Mouse (Mus musculus): Measurements from ENCODE around the gene Trcg1.

The Trcg1 gene

GRCm38 (mm10) chr9:57261913-57262794, 25.8 kb downstream of the Trcg1 start, which contains the start of gene 1700017B05Rik:
1700017B05Rik (minus strand) TSS chr9:57262612.
- in situ Hi-C loops (cut with MboI, MseI): loop anchor here (5.0 kb wide), 2 partner anchors 90 to 175 kb away; no protein-coding TSS in a partner anchor

GRCm38 (mm10) chr9:57262795-57263684, 26.7 kb downstream of the Trcg1 start:
- in situ Hi-C loops (cut with MboI, MseI): loop anchor here (5.0 kb wide), 2 partner anchors 89 to 174 kb away; no protein-coding TSS in a partner anchor

DNA sequence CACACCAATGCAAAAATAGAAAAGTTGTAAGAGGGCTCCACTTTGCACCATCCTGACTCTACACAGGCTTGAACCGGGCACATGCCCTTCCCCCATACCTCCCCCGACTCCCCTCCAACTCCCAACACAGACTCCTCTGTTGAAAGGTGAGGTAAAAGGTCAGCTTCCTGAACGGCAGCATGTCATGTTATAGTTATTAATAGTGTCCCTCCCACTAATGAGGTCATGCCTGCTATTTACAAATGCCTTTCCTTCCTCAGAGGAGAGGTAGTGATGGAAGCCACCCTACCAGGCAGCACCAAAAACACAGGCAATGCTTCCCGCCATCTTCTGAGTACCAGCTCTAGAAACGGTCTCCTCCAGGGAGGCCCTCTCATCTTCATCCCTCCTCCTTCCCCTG, 28.8 kb downstream of the Trcg1 start:
- in situ Hi-C loops (cut with MboI, MseI): no loop called here

DNA sequence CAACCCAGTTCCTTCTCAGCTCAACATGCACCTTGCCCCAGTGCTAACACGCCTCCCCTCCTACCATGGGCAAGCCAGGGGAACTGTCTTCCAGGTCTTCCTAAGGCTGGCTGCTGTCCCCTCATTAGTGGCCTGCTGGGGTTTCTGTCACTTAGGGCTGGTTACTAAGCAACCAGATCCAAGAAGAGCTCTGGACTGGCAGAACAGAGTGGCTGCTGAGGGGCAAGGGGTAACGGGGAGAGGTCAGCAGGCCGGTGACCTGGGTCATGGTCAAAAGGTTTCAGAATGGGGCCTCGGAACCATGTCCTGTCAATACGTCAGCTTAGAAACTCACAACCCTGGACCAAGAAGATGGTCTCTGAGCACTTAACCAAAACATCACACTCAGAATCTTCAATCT, 31.1 kb downstream of the Trcg1 start:
- in situ Hi-C loops (cut with MboI, MseI): no loop called here

DNA sequence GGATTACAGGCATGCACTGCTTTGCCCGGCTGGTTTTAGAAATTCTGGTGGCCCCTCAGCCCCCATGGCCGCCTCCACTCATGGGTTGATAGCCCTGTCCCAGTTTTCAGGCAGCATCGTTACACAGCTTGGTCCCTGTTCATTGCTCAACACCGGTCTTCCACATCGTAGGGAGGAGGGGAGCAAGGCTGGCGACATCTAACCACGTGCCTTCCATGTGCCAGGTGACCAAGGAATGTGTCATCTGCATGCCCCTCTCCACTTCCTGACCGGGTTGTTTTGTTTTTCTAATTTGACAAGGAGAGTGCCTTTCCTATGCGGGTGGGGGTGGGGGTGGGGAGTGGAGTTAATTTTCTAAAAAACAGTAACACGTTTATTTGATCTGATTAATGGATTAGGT, 31.7 kb downstream of the Trcg1 start:
- in situ Hi-C loops (cut with MboI, MseI): no loop called here

DNA sequence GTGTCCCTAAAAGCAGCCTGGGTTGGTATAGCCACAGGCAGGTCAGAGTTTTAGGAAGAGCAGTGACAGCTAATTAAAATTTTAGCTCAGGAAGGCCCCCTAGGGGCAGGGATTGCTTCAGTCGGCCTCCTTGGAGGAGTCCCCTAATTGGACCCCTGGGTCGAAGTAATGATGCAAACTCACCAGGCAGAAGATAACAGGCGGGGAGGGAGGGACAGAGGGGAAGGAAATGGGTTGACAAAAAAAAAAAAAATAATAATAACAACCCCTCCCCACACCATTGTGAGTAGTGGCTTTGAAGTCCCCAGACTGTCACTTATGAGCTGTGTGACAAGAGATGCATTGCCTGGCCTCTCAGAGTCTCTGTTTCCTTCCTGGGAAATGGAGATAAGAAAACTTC, 32.2 kb downstream of the Trcg1 start:
- in situ Hi-C loops (cut with MboI, MseI): no loop called here

DNA sequence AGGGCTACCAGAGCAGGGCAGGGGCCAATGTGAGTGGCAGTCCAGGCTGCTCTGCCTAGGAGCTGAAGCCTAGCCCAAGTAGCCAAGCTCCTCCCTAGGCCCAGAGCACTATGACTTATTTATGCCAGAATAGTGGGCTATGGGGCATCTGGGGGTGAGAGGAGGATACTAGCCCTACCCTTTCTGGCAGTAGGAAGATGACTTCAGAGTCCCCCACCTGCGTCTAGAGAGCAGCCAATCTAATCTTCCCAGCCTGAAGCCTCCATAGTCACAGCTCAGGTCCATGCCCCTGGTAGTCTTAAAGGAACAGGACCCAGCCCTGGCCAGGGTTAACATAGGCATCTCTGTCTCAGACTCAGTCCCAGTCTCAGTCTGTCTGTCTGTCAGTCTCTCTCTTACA, 33.0 kb downstream of the Trcg1 start:
- in situ Hi-C loops (cut with MboI, MseI): no loop called here

DNA sequence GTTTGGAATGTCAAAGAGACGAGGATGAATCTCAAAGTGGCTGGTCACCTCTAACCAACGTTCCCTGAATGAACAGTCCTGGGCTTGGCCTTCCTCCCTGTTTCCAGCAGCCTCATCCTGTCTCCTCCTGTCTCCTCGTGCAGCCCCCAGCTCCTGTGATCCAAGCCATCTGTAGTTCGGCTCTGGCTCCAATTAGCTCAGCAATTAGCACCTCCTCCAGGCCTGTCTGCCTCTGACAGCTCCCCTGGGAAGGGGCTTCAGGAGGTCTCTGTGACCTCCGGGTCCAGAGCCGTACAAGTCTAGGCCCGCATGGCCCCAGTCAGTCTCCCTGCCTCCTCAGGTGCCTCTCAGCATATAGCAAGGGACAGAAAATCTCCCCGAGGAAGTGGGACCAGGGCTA, 34.0 kb downstream of the Trcg1 start:
- in situ Hi-C loops (cut with MboI, MseI): no loop called here

GRCm38 (mm10) chr9:57271081-57271480, 34.7 kb downstream of the Trcg1 start:
- in situ Hi-C loops (cut with MboI, MseI): no loop called here

DNA sequence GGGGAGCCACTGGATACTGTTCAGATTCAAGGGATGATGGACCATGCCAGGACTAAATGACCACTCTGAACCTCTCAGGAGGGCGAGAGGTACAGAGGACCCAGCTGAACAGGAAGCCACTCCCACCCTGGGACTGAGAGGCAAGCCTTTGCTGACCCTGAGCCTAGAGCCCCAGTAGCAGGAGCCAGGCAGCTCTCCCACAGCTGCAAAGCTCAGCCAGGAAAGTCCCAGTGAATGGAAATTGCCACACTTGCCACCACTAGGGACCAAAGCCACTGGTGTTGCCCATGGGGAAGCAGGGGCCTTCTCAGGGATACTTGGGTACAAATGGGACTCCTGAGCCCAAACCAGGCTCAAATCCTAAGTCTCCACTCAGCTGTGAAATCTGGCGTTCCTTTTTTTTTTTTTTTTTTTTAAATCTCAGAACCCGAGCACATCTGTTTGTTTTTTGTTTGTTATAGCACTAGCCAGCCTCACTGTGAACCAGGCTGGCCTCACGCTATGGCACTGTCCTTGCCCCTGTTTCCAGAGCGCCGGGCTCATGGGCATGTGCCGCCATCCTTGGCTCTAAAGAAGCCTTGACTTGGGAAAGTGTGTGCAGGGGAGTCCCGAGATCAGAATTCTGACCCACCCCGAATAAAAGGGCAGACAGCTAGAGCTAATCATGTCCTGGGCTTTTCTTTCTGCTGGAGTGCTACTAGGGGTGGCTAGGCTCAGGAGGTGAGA, 35.6 kb downstream of the Trcg1 start:
- in situ Hi-C loops (cut with MboI, MseI): no loop called here

DNA sequence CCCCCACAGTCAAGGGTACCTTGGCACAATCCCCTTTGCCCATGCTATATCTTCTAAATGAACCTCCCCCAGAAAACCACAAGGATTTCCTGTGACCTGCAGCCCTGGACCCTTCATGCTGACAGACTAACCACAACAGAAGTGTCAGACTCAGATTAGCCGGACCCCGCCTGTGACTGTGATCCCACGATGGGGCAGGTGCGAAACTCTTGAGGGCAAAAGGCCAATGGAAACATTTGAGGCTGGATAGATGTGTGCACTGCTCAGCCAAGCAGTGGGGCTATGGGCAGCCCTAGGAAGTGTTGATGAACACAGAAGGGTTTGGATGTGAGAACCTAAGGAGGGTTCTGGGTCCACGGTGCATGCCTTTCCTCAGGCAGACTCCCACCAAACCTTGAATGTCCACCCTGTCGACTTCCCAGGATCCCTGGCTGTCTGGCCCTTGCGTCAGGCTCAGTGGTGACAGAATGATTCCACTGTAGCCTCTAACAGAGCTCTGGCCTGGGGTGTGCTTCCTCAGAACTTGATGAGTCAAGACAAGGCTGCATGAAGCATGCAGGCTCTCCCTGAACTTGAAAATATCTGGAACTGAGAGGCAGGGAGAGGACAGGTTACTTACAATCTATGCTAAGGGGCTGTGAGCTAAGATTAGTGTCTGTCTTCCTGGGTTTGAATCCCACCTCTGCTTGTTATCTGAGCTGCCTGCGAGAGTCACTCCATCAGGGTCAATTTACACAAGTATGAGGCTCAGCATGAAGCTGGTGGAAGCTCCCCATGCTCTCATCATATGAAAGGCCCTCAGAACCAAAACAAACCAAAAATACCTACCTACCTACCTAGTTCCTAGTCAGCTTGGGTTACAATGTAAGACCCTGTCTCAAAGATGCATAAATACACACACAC, 36.8 kb downstream of the Trcg1 start:
- in situ Hi-C loops (cut with MboI, MseI): no loop called here

DNA sequence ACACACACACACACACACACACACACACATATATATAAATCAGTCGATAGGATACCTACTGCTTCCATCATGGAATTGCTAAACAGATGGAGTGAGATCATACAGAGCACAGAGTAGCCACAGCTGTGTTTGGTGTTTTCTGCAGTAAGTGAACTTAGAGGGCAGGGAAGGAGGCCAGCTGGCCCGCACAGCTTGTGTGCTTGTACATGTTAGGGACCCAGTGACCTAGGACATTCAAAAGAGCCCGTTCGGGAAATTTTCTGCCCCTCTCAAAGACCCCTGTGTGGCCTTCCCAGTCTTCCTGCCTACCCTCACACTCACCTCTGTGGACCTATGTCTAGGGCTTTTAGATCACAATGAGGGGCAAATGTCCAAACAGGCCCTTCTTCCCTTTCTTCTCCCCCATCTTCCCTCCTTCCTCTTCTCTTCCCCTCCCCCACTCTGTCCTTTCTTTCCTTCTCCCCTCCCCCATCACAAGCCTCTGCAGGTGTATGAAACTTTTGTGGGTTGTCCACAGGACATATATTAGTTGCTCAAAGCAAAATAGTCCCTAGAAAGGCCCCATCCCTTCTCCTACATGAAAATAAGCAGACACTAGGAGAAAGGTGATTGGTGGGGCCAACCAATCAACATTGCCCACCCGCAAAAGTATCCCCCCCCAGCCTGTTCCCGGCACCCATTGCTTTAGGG, 37.6 kb downstream of the Trcg1 start:
- in situ Hi-C loops (cut with MboI, MseI): no loop called here

DNA sequence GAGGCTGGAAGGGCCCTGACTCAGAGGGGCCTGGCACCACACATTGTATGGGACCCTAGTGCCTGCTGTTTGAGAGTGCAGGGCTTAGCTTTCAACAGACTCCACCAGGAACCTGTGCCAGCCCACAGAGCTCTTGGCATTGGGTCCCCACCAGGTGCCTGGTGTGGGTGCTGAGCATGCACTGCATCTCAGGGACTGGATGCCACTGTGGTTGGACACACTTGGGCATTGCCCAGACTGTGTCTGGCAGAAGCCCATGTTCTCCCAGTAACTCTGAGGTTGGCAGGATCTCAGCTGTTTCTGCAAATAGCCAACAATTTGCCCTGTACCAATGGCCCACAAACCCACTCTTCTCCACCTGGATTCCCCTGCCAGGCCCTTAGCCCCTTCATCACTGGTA, 40.0 kb downstream of the Trcg1 start:
- in situ Hi-C loops (cut with MboI, MseI): no loop called here

- in situ Hi-C loops (cut with MboI, MseI): no loop called here
Observed at GRCm38 (mm10) chr9:57278268-57278667, 41.9 kb downstream of the Trcg1 start.

- in situ Hi-C loops (cut with MboI, MseI): no loop called here
Observed at GRCm38 (mm10) chr9:57279441-57279840, 43.1 kb downstream of the Trcg1 start.

GRCm38 (mm10) chr9:57281549-57281948, 45.2 kb downstream of the Trcg1 start:
- in situ Hi-C loops (cut with MboI, MseI): no loop called here

GRCm38 (mm10) chr9:57282686-57283085, 46.3 kb downstream of the Trcg1 start:
- in situ Hi-C loops (cut with MboI, MseI): no loop called here

DNA sequence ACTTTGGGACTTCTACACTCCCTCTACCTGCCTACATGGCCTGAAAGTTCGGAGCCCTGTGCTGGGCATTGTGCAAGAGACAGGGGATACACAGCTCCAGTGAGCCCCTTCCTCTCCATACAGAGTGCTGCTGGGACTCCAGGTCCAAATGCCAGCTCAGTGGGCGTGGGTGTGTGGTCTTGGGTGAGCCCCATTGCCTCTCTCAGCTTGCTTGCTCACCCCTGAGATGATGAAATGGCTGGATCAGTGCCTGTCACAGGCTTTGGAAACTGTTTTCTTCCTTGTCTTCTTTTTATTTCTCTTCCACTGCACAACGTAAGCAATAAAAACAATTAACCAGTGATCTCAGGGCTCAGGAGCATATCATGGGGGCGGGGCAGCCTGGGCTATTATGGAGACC, 47.0 kb downstream of the Trcg1 start:
- in situ Hi-C loops (cut with MboI, MseI): no loop called here

DNA sequence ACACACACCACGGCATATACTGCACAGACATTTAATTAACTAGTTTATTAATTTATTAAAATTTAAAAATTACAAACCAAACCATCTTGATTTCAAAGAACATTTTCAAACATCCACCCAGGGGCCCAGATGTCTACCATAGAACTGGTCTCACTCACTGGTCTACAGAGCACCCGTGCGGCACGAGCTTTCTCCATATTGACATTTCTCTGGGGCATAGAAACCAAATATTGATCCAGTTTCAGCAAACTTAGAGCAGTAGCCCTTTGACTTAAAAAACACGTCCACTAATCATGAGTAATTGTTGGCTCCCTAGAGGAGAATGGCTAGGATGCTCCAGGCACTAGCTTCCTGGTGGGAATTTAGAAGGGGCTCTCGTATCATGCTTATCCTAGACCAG, 50.8 kb downstream of the Trcg1 start:
- in situ Hi-C loops (cut with MboI, MseI): no loop called here

DNA sequence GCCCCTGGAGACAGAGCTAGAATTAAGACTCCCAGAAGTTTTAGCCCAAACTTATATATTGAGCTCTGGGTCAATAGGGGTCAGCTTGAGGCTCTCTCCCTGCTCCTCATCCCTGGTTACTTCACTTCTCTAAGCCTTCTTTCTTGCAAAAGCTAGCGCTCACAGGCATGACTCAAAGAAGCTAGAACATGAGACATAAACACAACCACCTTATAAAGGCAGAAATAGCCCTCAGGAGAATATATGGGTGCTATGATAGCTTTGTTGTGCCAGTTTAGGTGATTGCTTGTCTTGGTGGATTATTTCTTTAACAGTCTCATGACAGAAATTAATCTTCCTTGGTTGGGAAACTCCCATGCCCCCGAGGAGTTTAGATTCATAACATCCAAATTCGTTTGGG, 58.5 kb downstream of the Trcg1 start:
- in situ Hi-C loops (cut with MboI, MseI): no loop called here
